Mouse (Mus musculus): Measurements from ENCODE around the gene Hspa4. TPM values are rescaled to one million over a fixed set of nuclear protein-coding genes. Genes with fewer than 3 reads are reported as not detected.
A peak's percentile ranks its signal among the peaks of the same experiment; 100 is the strongest.
"Not testable (repeated sequence)": the region's sequence is repeated elsewhere in the genome, so short reads cannot be mapped to it uniquely, and the experiment has no call there.

Gene Hspa4
- 79.8 and 84.5 TPM in 2 replicates for polyA plus RNA-seq (2015; fragmentation: Nextera tagmentation; extraction: Ambion mirVana)

GRCm38 (mm10) chr11:53300330-53301166 lies at the start of gene Hspa4:
Gene Hspa4 (minus strand): TSS chr11:53300457.
- DNase-seq (ENCODE audit: low spot score), result peak; percentile 99
- peaks cover 7% of the 10 kb centered on the region; the same call in 1 of the 2 replicates for H3K4me1 ChIP-seq (replicated peaks; ENCODE audit: insufficient read depth, low read length)
- WGBS, result under 1% methylated on average over 58 of the region's 58 CpGs
- no peaks in the 10 kb centered on the region for H3K27me3 ChIP-seq (ENCODE audit: insufficient read depth, low read length)
- no peaks in the 10 kb centered on the region for H3K9me3 ChIP-seq (replicated peaks; ENCODE audit: low read length)
- TF ChIP-seq CTCF (IDR thresholded peaks at IDR 0.05; ENCODE audit: low read depth), result no peak
- no peaks in the 10 kb centered on the region for H3K36me3 ChIP-seq (ENCODE audit: insufficient read depth, low read length)
- peak; percentile 95 for ATAC-seq (replicated peaks; ENCODE audit: low FRiP score, low read depth)
- H3K9ac ChIP-seq (ENCODE audit: low read depth, low read length), result peak within 1 kb of the TSS; percentile 99
- H3K27ac ChIP-seq, result peak within 1 kb of the TSS; percentile 100
- peak within 1 kb of the TSS; percentile 92 for H3K4me3 ChIP-seq (replicated peaks; ENCODE audit: low read depth, low read length)
- peak within 1 kb of the TSS; percentile 62 for H3K4me2 ChIP-seq (ENCODE audit: low read length)

- Histone ChIP-seq H3K4me1 (replicated peaks; ENCODE audit: insufficient read depth, low read length) (no peaks in the 10 kb centered on the region), H3K27me3 (ENCODE audit: insufficient read depth, low read length) (no peaks in the 10 kb centered on the region), H3K9me3 (replicated peaks; ENCODE audit: low read length) (no peaks in the 10 kb centered on the region), H3K4me3 (replicated peaks; ENCODE audit: low read depth, low read length) (no peak overlapping the region), H3K4me2 (ENCODE audit: low read length) (no peak overlapping the region), H3K27ac (no peak overlapping the region), H3K36me3 (ENCODE audit: insufficient read depth, low read length) (no peaks in the 10 kb centered on the region), H3K9ac (ENCODE audit: low read depth, low read length) (no peak overlapping the region)
- ATAC-seq (replicated peaks; ENCODE audit: low FRiP score, low read depth), result no peak
- WGBS, result 68% methylated on average over 2 of the region's 2 CpGs
- TF ChIP-seq CTCF (IDR thresholded peaks at IDR 0.05; ENCODE audit: low read depth), result no peak
- no peak for DNase-seq (ENCODE audit: low spot score)
These were observed 45.5 kb upstream of the Hspa4 start for GRCm38 (mm10) chr11:53345738-53346137.

DNA sequence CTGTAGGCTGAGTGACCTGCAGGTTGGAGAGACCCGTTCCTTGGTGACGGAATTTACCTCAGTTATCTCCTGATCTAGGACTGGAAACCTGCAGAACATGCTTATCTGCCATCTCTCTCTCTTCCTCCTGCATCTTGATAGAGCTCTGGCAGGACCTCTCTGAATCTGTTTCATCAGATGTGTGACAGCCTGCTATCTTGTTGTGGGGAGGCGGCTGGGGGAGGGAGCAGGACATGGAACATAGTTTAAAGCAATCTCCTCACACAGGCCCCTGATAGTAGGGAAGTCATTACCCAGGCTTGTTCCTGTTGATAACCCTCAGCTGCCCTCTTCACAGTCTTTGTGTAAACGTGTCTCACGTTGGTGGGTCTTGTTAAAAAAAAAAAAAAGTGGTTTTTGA lies 45.1 kb upstream of the Hspa4 start:
- H3K4me2 ChIP-seq (ENCODE audit: low read length), result no peak overlapping the region
- no peak for TF ChIP-seq CTCF (IDR thresholded peaks at IDR 0.05; ENCODE audit: low read depth)
- no peak for ATAC-seq (replicated peaks; ENCODE audit: low FRiP score, low read depth)
- H3K27me3 ChIP-seq (ENCODE audit: insufficient read depth, low read length), result no peaks in the 10 kb centered on the region
- DNase-seq (ENCODE audit: low spot score), result no peak
- H3K27ac ChIP-seq, result no peak overlapping the region
- H3K4me1 ChIP-seq (replicated peaks; ENCODE audit: insufficient read depth, low read length), result no peaks in the 10 kb centered on the region
- no peaks in the 10 kb centered on the region for H3K36me3 ChIP-seq (ENCODE audit: insufficient read depth, low read length)
- WGBS, result 43% methylated on average over 5 of the region's 5 CpGs
- no peak overlapping the region for H3K4me3 ChIP-seq (replicated peaks; ENCODE audit: low read depth, low read length)
- no peaks in the 10 kb centered on the region for H3K9me3 ChIP-seq (replicated peaks; ENCODE audit: low read length)
- no peak overlapping the region for H3K9ac ChIP-seq (ENCODE audit: low read depth, low read length)

GRCm38 (mm10) chr11:53342711-53343110 lies 42.5 kb upstream of the Hspa4 start:
- Histone ChIP-seq H3K9me3 (replicated peaks; ENCODE audit: low read length) (no peaks in the 10 kb centered on the region), H3K27me3 (ENCODE audit: insufficient read depth, low read length) (no peaks in the 10 kb centered on the region), H3K9ac (ENCODE audit: low read depth, low read length) (no peak overlapping the region), H3K4me1 (replicated peaks; ENCODE audit: insufficient read depth, low read length) (no peaks in the 10 kb centered on the region), H3K4me2 (ENCODE audit: low read length) (no peak overlapping the region), H3K36me3 (ENCODE audit: insufficient read depth, low read length) (no peaks in the 10 kb centered on the region), H3K4me3 (replicated peaks; ENCODE audit: low read depth, low read length) (no peak overlapping the region), H3K27ac (no peak overlapping the region)
- WGBS, result 29% methylated on average over 5 of the region's 5 CpGs
- TF ChIP-seq CTCF (IDR thresholded peaks at IDR 0.05; ENCODE audit: low read depth), result no peak
- DNase-seq (ENCODE audit: low spot score), result no peak
- no peak for ATAC-seq (replicated peaks; ENCODE audit: low FRiP score, low read depth)

DNA sequence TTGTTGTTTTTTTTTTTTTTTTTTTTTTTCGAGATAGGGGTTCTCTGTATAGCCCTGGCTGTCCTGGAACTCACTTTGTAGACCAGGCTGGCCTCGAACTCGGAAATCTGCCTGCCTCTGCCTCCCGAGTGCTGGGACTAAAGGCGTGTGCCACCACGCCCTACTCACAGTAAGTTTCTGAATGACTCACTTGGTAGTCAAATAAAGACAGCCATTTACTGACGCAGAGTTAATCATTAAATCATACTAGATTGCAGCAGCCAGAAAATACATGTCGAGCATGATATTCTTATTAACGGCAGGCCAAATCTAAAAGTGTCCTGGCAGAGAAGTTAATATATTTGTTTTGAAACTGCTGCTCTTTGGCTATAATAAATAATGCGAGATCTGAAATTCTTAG lies 40.8 kb upstream of the Hspa4 start:
- not testable (repeated sequence) for H3K9ac ChIP-seq (ENCODE audit: low read depth, low read length); H3K27ac ChIP-seq; H3K27me3 ChIP-seq (ENCODE audit: insufficient read depth, low read length); ATAC-seq (replicated peaks; ENCODE audit: low FRiP score, low read depth); H3K9me3 ChIP-seq (replicated peaks; ENCODE audit: low read length); H3K4me1 ChIP-seq (replicated peaks; ENCODE audit: insufficient read depth, low read length); H3K36me3 ChIP-seq (ENCODE audit: insufficient read depth, low read length); DNase-seq (ENCODE audit: low spot score); H3K4me2 ChIP-seq (ENCODE audit: low read length); H3K4me3 ChIP-seq (replicated peaks; ENCODE audit: low read depth, low read length)
- 72% methylated on average over 9 of the region's 10 CpGs for WGBS

- H3K4me3 ChIP-seq (replicated peaks; ENCODE audit: low read depth, low read length), result no peak overlapping the region
- no peak overlapping the region for H3K9ac ChIP-seq (ENCODE audit: low read depth, low read length)
- H3K36me3 ChIP-seq (ENCODE audit: insufficient read depth, low read length), result no peaks in the 10 kb centered on the region
- no peak overlapping the region for H3K27ac ChIP-seq
- H3K4me1 ChIP-seq (replicated peaks; ENCODE audit: insufficient read depth, low read length), result no peaks in the 10 kb centered on the region
- 75% methylated on average over 8 of the region's 8 CpGs for WGBS
- no peaks in the 10 kb centered on the region for H3K27me3 ChIP-seq (ENCODE audit: insufficient read depth, low read length)
- DNase-seq (ENCODE audit: low spot score), result no peak
- H3K9me3 ChIP-seq (replicated peaks; ENCODE audit: low read length), result no peaks in the 10 kb centered on the region
- H3K4me2 ChIP-seq (ENCODE audit: low read length), result no peak overlapping the region
- no peak for TF ChIP-seq CTCF (IDR thresholded peaks at IDR 0.05; ENCODE audit: low read depth)
- ATAC-seq (replicated peaks; ENCODE audit: low FRiP score, low read depth), result no peak
These were observed 37.4 kb upstream of the Hspa4 start for GRCm38 (mm10) chr11:53337684-53338083.
